Mouse (Mus musculus): Measurements from ENCODE around the gene Hdac9. TPM values are rescaled to one million over a fixed set of nuclear protein-coding genes. Genes with fewer than 3 reads are reported as not detected.

The Hdac9 gene
- polyA plus RNA-seq, 1 experiment from 2014 or later: 12.7 TPM

- Histone ChIP-seq H3K36me3 (ENCODE audit: control insufficient read depth, insufficient read depth, low read length) (no peaks in the 10 kb centered on the region), H3K4me3 (ENCODE audit: low read depth, low read length) (no peak overlapping the region), H3K27me3 (ENCODE audit: control insufficient read depth, insufficient read depth, low read length) (no peaks in the 10 kb centered on the region), H3K27ac (ENCODE audit: low read depth, low read length) (no peak overlapping the region), H3K4me1 (replicated peaks; ENCODE audit: control insufficient read depth, insufficient read depth, low read length) (no peaks in the 10 kb centered on the region), H3K4me2 (replicated peaks; ENCODE audit: low read depth, low read length) (no peak overlapping the region), H3K9me3 (ENCODE audit: control insufficient read depth, low read length) (no peaks in the 10 kb centered on the region), H3K9ac (ENCODE audit: low read depth, low read length) (no peak overlapping the region)
- ATAC-seq (ENCODE audit: low FRiP score) (no peak), DNase-seq (ENCODE audit: low spot score) (no peak)
- 65% methylated on average over 1 of the region's 1 CpGs for WGBS
Observed at GRCm38 (mm10) chr12:34579220-34579619, 337.7 kb downstream of the Hdac9 start.

- Histone ChIP-seq H3K4me1 (replicated peaks; ENCODE audit: control insufficient read depth, insufficient read depth, low read length) (no peaks in the 10 kb centered on the region), H3K4me2 (replicated peaks; ENCODE audit: low read depth, low read length) (no peak overlapping the region), H3K4me3 (ENCODE audit: low read depth, low read length) (no peak overlapping the region), H3K9ac (ENCODE audit: low read depth, low read length) (no peak overlapping the region), H3K27ac (ENCODE audit: low read depth, low read length) (no peak overlapping the region), H3K27me3 (ENCODE audit: control insufficient read depth, insufficient read depth, low read length) (no peaks in the 10 kb centered on the region), H3K9me3 (ENCODE audit: control insufficient read depth, low read length) (no peaks in the 10 kb centered on the region), H3K36me3 (ENCODE audit: control insufficient read depth, insufficient read depth, low read length) (no peaks in the 10 kb centered on the region)
- ATAC-seq (ENCODE audit: low FRiP score): no peak
- 91% methylated on average over 1 of the region's 1 CpGs for WGBS
- no peak for DNase-seq (ENCODE audit: low spot score)
Observed at GRCm38 (mm10) chr12:34571069-34571468, 345.8 kb downstream of the Hdac9 start.

GRCm38 (mm10) chr12:34569472-34569871, 347.4 kb downstream of the Hdac9 start:
- Histone ChIP-seq H3K4me3 (ENCODE audit: low read depth, low read length) (no peak overlapping the region), H3K4me1 (replicated peaks; ENCODE audit: control insufficient read depth, insufficient read depth, low read length) (no peaks in the 10 kb centered on the region), H3K9ac (ENCODE audit: low read depth, low read length) (no peak overlapping the region), H3K27me3 (ENCODE audit: control insufficient read depth, insufficient read depth, low read length) (no peaks in the 10 kb centered on the region), H3K36me3 (ENCODE audit: control insufficient read depth, insufficient read depth, low read length) (no peaks in the 10 kb centered on the region), H3K27ac (ENCODE audit: low read depth, low read length) (no peak overlapping the region), H3K9me3 (ENCODE audit: control insufficient read depth, low read length) (no peaks in the 10 kb centered on the region), H3K4me2 (replicated peaks; ENCODE audit: low read depth, low read length) (no peak overlapping the region)
- ATAC-seq (ENCODE audit: low FRiP score) (no peak), DNase-seq (ENCODE audit: low spot score) (no peak)
- 93% methylated on average over 3 of the region's 3 CpGs for WGBS

- ATAC-seq (ENCODE audit: low FRiP score): no peak
- H3K9me3 ChIP-seq (ENCODE audit: control insufficient read depth, low read length): no peaks in the 10 kb centered on the region
- H3K4me2 ChIP-seq (replicated peaks; ENCODE audit: low read depth, low read length): no peak overlapping the region
- H3K4me3 ChIP-seq (ENCODE audit: low read depth, low read length): no peak overlapping the region
- H3K36me3 ChIP-seq (ENCODE audit: control insufficient read depth, insufficient read depth, low read length): no peaks in the 10 kb centered on the region
- no peak overlapping the region for H3K27ac ChIP-seq (ENCODE audit: low read depth, low read length)
- DNase-seq (ENCODE audit: low spot score): no peak
- H3K27me3 ChIP-seq (ENCODE audit: control insufficient read depth, insufficient read depth, low read length): no peaks in the 10 kb centered on the region
- no peak overlapping the region for H3K9ac ChIP-seq (ENCODE audit: low read depth, low read length)
- WGBS: 78% methylated on average over 3 of the region's 3 CpGs
- H3K4me1 ChIP-seq (replicated peaks; ENCODE audit: control insufficient read depth, insufficient read depth, low read length): no peaks in the 10 kb centered on the region
Observed at GRCm38 (mm10) chr12:34569052-34569451, 347.8 kb downstream of the Hdac9 start.

- ATAC-seq (ENCODE audit: low FRiP score) (no peak), DNase-seq (ENCODE audit: low spot score) (no peak)
- Histone ChIP-seq H3K9ac (ENCODE audit: low read depth, low read length) (no peak overlapping the region), H3K9me3 (ENCODE audit: control insufficient read depth, low read length) (no peaks in the 10 kb centered on the region), H3K4me2 (replicated peaks; ENCODE audit: low read depth, low read length) (no peak overlapping the region), H3K4me1 (replicated peaks; ENCODE audit: control insufficient read depth, insufficient read depth, low read length) (no peaks in the 10 kb centered on the region), H3K27ac (ENCODE audit: low read depth, low read length) (no peak overlapping the region), H3K36me3 (ENCODE audit: control insufficient read depth, insufficient read depth, low read length) (no peaks in the 10 kb centered on the region), H3K27me3 (ENCODE audit: control insufficient read depth, insufficient read depth, low read length) (no peaks in the 10 kb centered on the region), H3K4me3 (ENCODE audit: low read depth, low read length) (no peak overlapping the region)
- WGBS: 78% methylated on average over 2 of the region's 2 CpGs
Observed at GRCm38 (mm10) chr12:34562331-34562730, 354.6 kb downstream of the Hdac9 start.

- Histone ChIP-seq H3K27me3 (ENCODE audit: control insufficient read depth, insufficient read depth, low read length) (no peaks in the 10 kb centered on the region), H3K4me2 (replicated peaks; ENCODE audit: low read depth, low read length) (no peak overlapping the region), H3K9ac (ENCODE audit: low read depth, low read length) (no peak overlapping the region), H3K4me3 (ENCODE audit: low read depth, low read length) (no peak overlapping the region), H3K27ac (ENCODE audit: low read depth, low read length) (no peak overlapping the region), H3K36me3 (ENCODE audit: control insufficient read depth, insufficient read depth, low read length) (no peaks in the 10 kb centered on the region), H3K4me1 (replicated peaks; ENCODE audit: control insufficient read depth, insufficient read depth, low read length) (no peaks in the 10 kb centered on the region), H3K9me3 (ENCODE audit: control insufficient read depth, low read length) (no peaks in the 10 kb centered on the region)
- ATAC-seq (ENCODE audit: low FRiP score) (no peak), DNase-seq (ENCODE audit: low spot score) (no peak)
- WGBS: 69% methylated on average over 5 of the region's 5 CpGs
Observed at GRCm38 (mm10) chr12:34559001-34559400, 357.9 kb downstream of the Hdac9 start.

- Histone ChIP-seq H3K4me2 (replicated peaks; ENCODE audit: low read depth, low read length) (no peak overlapping the region), H3K27me3 (ENCODE audit: control insufficient read depth, insufficient read depth, low read length) (no peaks in the 10 kb centered on the region), H3K9me3 (ENCODE audit: control insufficient read depth, low read length) (no peaks in the 10 kb centered on the region), H3K27ac (ENCODE audit: low read depth, low read length) (no peak overlapping the region), H3K36me3 (ENCODE audit: control insufficient read depth, insufficient read depth, low read length) (no peaks in the 10 kb centered on the region), H3K9ac (ENCODE audit: low read depth, low read length) (no peak overlapping the region), H3K4me1 (replicated peaks; ENCODE audit: control insufficient read depth, insufficient read depth, low read length) (no peaks in the 10 kb centered on the region), H3K4me3 (ENCODE audit: low read depth, low read length) (no peak overlapping the region)
- ATAC-seq (ENCODE audit: low FRiP score) (no peak), DNase-seq (ENCODE audit: low spot score) (no peak)
Observed at GRCm38 (mm10) chr12:34554803-34555202, 362.1 kb downstream of the Hdac9 start.

- Histone ChIP-seq H3K4me1 (replicated peaks; ENCODE audit: control insufficient read depth, insufficient read depth, low read length) (no peaks in the 10 kb centered on the region), H3K27ac (ENCODE audit: low read depth, low read length) (no peak overlapping the region), H3K9me3 (ENCODE audit: control insufficient read depth, low read length) (no peaks in the 10 kb centered on the region), H3K4me3 (ENCODE audit: low read depth, low read length) (no peak overlapping the region), H3K4me2 (replicated peaks; ENCODE audit: low read depth, low read length) (no peak overlapping the region), H3K9ac (ENCODE audit: low read depth, low read length) (no peak overlapping the region), H3K27me3 (ENCODE audit: control insufficient read depth, insufficient read depth, low read length) (no peaks in the 10 kb centered on the region), H3K36me3 (ENCODE audit: control insufficient read depth, insufficient read depth, low read length) (no peaks in the 10 kb centered on the region)
- no peak for ATAC-seq (ENCODE audit: low FRiP score)
- WGBS: 81% methylated on average over 9 of the region's 9 CpGs
- no peak for DNase-seq (ENCODE audit: low spot score)
Observed at GRCm38 (mm10) chr12:34550268-34550667, 366.6 kb downstream of the Hdac9 start.

- no peaks in the 10 kb centered on the region for H3K9me3 ChIP-seq (ENCODE audit: control insufficient read depth, low read length)
- H3K4me1 ChIP-seq (replicated peaks; ENCODE audit: control insufficient read depth, insufficient read depth, low read length): no peaks in the 10 kb centered on the region
- DNase-seq (ENCODE audit: low spot score) (peak; percentile 37), ATAC-seq (ENCODE audit: low FRiP score) (no peak)
- peak overlapping the region; percentile 75 for H3K27ac ChIP-seq (ENCODE audit: low read depth, low read length)
- H3K4me3 ChIP-seq (ENCODE audit: low read depth, low read length): no peak overlapping the region
- H3K9ac ChIP-seq (ENCODE audit: low read depth, low read length): 0 out of 2 replicates have a peak overlapping the region, but pooled peaks have one; percentile 7
- H3K27me3 ChIP-seq (ENCODE audit: control insufficient read depth, insufficient read depth, low read length): no peaks in the 10 kb centered on the region
- WGBS: 21% methylated on average over 3 of the region's 3 CpGs
- peak overlapping the region; percentile 40 for H3K4me2 ChIP-seq (replicated peaks; ENCODE audit: low read depth, low read length)
- no peaks in the 10 kb centered on the region for H3K36me3 ChIP-seq (ENCODE audit: control insufficient read depth, insufficient read depth, low read length)
Observed at GRCm38 (mm10) chr12:34529165-34529545, 387.7 kb downstream of the Hdac9 start.

All from hindbrain, embryonic 11.5 days (tissue).